Mouse (Mus musculus): ENCODE results near the gene Slc16a3.

The Slc16a3 gene

GRCm38 (mm10) chr11:120948861-120949851 lies 876 bp downstream of the Slc16a3 start:
- DNase-seq (ENCODE audit: low spot score in 2 of 2), result peak in 1 of 2 experiments; percentile 33

- DNase-seq (ENCODE audit: low spot score in 2 of 2), result no peak
Observed at GRCm38 (mm10) chr11:120949863-120950262, 1.6 kb downstream of the Slc16a3 start.

GRCm38 (mm10) chr11:120950281-120951202 lies 2.3 kb downstream of the Slc16a3 start:
- DNase-seq (ENCODE audit: low spot score in 2 of 2), result peak; percentile 85 to 92

GRCm38 (mm10) chr11:120951237-120951636 lies 3.0 kb downstream of the Slc16a3 start:
- no peak for DNase-seq (ENCODE audit: low spot score in 2 of 2)

GRCm38 (mm10) chr11:120951731-120952730 lies 3.8 kb downstream of the Slc16a3 start:
- DNase-seq (ENCODE audit: low spot score in 2 of 2), result no peak

- DNase-seq (ENCODE audit: low spot score in 2 of 2), result no peak
Observed at GRCm38 (mm10) chr11:120954936-120955335, 6.7 kb downstream of the Slc16a3 start.

- no peak for DNase-seq (ENCODE audit: low spot score in 2 of 2)
Observed at GRCm38 (mm10) chr11:120955701-120956100, 7.4 kb downstream of the Slc16a3 start.

GRCm38 (mm10) chr11:120957052-120957451 lies 8.8 kb downstream of the Slc16a3 start:
- no peak for DNase-seq (ENCODE audit: low spot score in 2 of 2)

- DNase-seq (ENCODE audit: low spot score in 2 of 2), result no peak
Observed at GRCm38 (mm10) chr11:120957731-120958257, 9.5 kb downstream of the Slc16a3 start.

GRCm38 (mm10) chr11:120959066-120959465 lies 10.8 kb downstream of the Slc16a3 start:
- DNase-seq (ENCODE audit: low spot score in 2 of 2), result no peak

- no peak for DNase-seq (ENCODE audit: low spot score in 2 of 2)
Observed at GRCm38 (mm10) chr11:120959564-120959963, 11.3 kb downstream of the Slc16a3 start.

GRCm38 (mm10) chr11:120960248-120960647 lies 12.0 kb downstream of the Slc16a3 start:
- no peak for DNase-seq (ENCODE audit: low spot score in 2 of 2)

- no peak for DNase-seq (ENCODE audit: low spot score in 2 of 2)
Observed at GRCm38 (mm10) chr11:120961594-120961993, 13.3 kb downstream of the Slc16a3 start.

- no peak for DNase-seq (ENCODE audit: low spot score in 2 of 2)
Observed at GRCm38 (mm10) chr11:120962050-120962771, 13.9 kb downstream of the Slc16a3 start.

- DNase-seq (ENCODE audit: low spot score in 2 of 2), result no peak
Observed at GRCm38 (mm10) chr11:120962909-120963308, 14.6 kb downstream of the Slc16a3 start.

GRCm38 (mm10) chr11:120964195-120965157 lies 16.2 kb downstream of the Slc16a3 start:
- no peak for DNase-seq (ENCODE audit: low spot score in 2 of 2)

- DNase-seq (ENCODE audit: low spot score in 2 of 2), result no peak
Observed at GRCm38 (mm10) chr11:120965587-120965986, 17.3 kb downstream of the Slc16a3 start.

- DNase-seq (ENCODE audit: low spot score in 2 of 2), result no peak
Observed at GRCm38 (mm10) chr11:120969742-120970141, 21.5 kb downstream of the Slc16a3 start.

GRCm38 (mm10) chr11:120971237-120971636 lies 23.0 kb downstream of the Slc16a3 start:
- no peak for DNase-seq (ENCODE audit: low spot score in 2 of 2)

All from urinary bladder, postnatal 4 days (tissue).